ENCODE assay signal across 8 mouse cellular contexts in the genomic region with DNA sequence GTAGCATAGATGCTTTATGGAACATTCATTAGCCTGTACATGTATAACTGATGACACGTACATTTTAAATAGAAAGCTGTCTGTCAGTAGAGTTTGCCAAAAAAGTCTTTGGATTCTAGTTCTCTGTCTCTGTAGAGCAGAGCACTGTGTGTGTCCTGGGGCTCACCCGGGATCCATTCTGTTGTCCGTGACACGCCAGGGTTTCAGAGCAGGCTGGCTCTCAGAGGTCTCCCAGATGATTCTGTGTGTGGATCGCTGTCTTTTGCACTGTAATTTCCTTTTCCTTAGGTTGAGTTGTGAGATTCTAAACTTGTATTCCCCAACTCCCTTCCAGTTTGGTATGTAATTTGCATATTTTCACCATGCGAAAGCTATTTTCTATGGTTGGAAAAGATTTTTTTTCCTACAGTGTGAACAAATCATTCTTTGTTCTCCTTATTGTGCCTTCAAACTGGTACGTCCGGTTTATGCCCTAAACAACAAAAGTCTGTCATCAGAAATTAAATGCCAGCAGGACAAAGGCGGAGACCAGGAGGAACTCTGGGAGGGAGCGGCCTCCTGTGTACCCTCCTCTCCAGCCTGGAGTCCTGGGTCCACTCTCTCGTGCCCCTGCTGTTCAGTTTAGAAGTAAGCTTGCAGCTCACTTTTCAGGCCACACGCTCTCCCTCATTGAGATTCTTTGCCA. TPM values are rescaled to one million over a fixed set of nuclear protein-coding genes. Genes with fewer than 3 reads are reported as not detected.
DNase-seq lines count a peak whose midpoint lies in the region; ATAC-seq and TF ChIP-seq lines count a peak whose summit lies in the region.

No protein-coding gene starts in this region.

- H3K27ac ChIP-seq in forebrain, embryonic 14.5 days (ENCODE audit: low read depth, low read length) = no peak overlapping the region
- no peak overlapping the region for H3K27ac ChIP-seq in forebrain, embryonic 16.5 days (ENCODE audit: low read length)

- no peak overlapping the region; the same call in 1 of the 2 replicates for H3K9ac ChIP-seq in forebrain, embryonic 14.5 days (ENCODE audit: low read length)
- H3K9ac ChIP-seq in forebrain, embryonic 16.5 days (replicated peaks; ENCODE audit: low read depth, low read length) = no peak overlapping the region

- no peaks in the 10 kb centered on the region for H3K4me1 ChIP-seq in forebrain, embryonic 14.5 days (ENCODE audit: control insufficient read depth, insufficient read depth, low read length)
- H3K4me1 ChIP-seq in forebrain, embryonic 16.5 days (replicated peaks; ENCODE audit: control insufficient read depth, insufficient read depth, low read length) = peaks cover 4% of the 10 kb centered on the region; the same call in 1 of the 2 replicates
- H3K4me1 ChIP-seq in lung, adult 2 months (ENCODE audit: control insufficient read depth, insufficient read depth, low read length) = peaks cover 5% of the 10 kb centered on the region

- no peaks in the 10 kb centered on the region for H3K27me3 ChIP-seq in forebrain, embryonic 14.5 days (replicated peaks; ENCODE audit: control insufficient read depth, insufficient read depth, low read length)
- H3K27me3 ChIP-seq in forebrain, embryonic 16.5 days (replicated peaks; ENCODE audit: control insufficient read depth, insufficient read depth, low read length) = no peaks in the 10 kb centered on the region

- no peak for TF ChIP-seq CTCF in lung, adult 2 months (IDR thresholded peaks at IDR 0.05; ENCODE audit: insufficient read depth, low read length)

- DNase-seq in forebrain, embryonic 14.5 days (ENCODE audit: low spot score) = peak; percentile 16
- DNase-seq in urinary bladder, postnatal 25 days (ENCODE audit: low spot score) = peak; percentile 12
- no peak for DNase-seq in urinary bladder, adult 2 months (ENCODE audit: low spot score)
- DNase-seq in lung, adult 2 months = peak; percentile 18
- DNase-seq in urinary bladder, postnatal 36 days (ENCODE audit: low spot score in 2 of 2) = peak; percentile 17 to 31
- no peak for DNase-seq in layer of hippocampus, adult 8-10 months (ENCODE audit: low spot score in 2 of 2)
- DNase-seq in adrenal gland, adult (ENCODE audit: inconsistent age in 2 of 2, low spot score in 1 of 2) = no peak

- 32% methylated on average over 12 of the region's 12 CpGs for whole genome bisulfite sequencing in forebrain, embryonic 14.5 days
- 28% methylated on average over 12 of the region's 12 CpGs for WGBS in forebrain, embryonic 16.5 days
- WGBS in lung, adult 2 months = 40% methylated on average over 12 of the region's 12 CpGs

- H3K36me3 ChIP-seq in forebrain, embryonic 14.5 days (ENCODE audit: control insufficient read depth, insufficient read depth, low read length) = no peaks in the 10 kb centered on the region
- H3K36me3 ChIP-seq in forebrain, embryonic 16.5 days (ENCODE audit: control insufficient read depth, insufficient read depth) = no peaks in the 10 kb centered on the region

- H3K4me2 ChIP-seq in forebrain, embryonic 14.5 days (ENCODE audit: low read length) = no peak overlapping the region
- no peak overlapping the region for H3K4me2 ChIP-seq in forebrain, embryonic 16.5 days (ENCODE audit: low read length)

- no peak; the same call in 1 of the 2 replicates for TF ChIP-seq POLR2A in lung, adult 2 months (IDR thresholded peaks at IDR 0.05; ENCODE audit: borderline replicate concordance, extremely low read depth, low read depth, low read length)

- no peaks in the 10 kb centered on the region for H3K9me3 ChIP-seq in forebrain, embryonic 14.5 days (replicated peaks; ENCODE audit: control insufficient read depth, low read length)
- H3K9me3 ChIP-seq in forebrain, embryonic 16.5 days (ENCODE audit: control insufficient read depth, low read length) = no peaks in the 10 kb centered on the region

- H3K4me3 ChIP-seq in forebrain, embryonic 14.5 days (ENCODE audit: low read depth, low read length) = no peak overlapping the region
- H3K4me3 ChIP-seq in forebrain, embryonic 16.5 days (replicated peaks; ENCODE audit: low read length) = no peak overlapping the region
- H3K4me3 ChIP-seq in lung, adult 2 months (replicated peaks; ENCODE audit: extremely low read depth, low read depth, low read length) = no peak overlapping the region

- no peak for ATAC-seq in forebrain, embryonic 14.5 days
- ATAC-seq in forebrain, embryonic 16.5 days = no peak

RNA-seq across cellular contexts. Expression of gene Bcas3, which starts 39.4 kb away (rescaled TPM):
- 27.5 and 30.5 TPM in 2 replicates for polyA plus RNA-seq in forebrain, embryonic 14.5 days (2014; fragmentation: Nextera tagmentation; extraction: Ambion mirVana)
- polyA plus RNA-seq in forebrain, embryonic 16.5 days (2015; fragmentation: Nextera tagmentation; extraction: Ambion mirVana) = 30.0 and 31.9 TPM in 2 replicates
- 28.6 and 37.8 TPM in 2 replicates for polyA plus RNA-seq in urinary bladder, adult 2 months (2012; rRNA removed)
- polyA plus RNA-seq in lung, adult 2 months (2012; rRNA removed) = 54.9 and 55.7 TPM in 2 replicates
- 10 to 100 TPM; 60.1 to 74.8 (median 66.2) TPM for total RNA-seq in layer of hippocampus, adult 8-10 months (2022)

Comparison
In these comparisons a context has a peak if more than half of its experiments do, and no peak if none do; other contexts are left out.
1. DNase-seq: peak in forebrain, embryonic 14.5 days (single experiment), urinary bladder, postnatal 25 days (single experiment), lung, adult 2 months (single experiment) and urinary bladder, postnatal 36 days (2 of 2); none in urinary bladder, adult 2 months (single experiment), layer of hippocampus, adult 8-10 months (0 of 2) and adrenal gland, adult (0 of 2).